Mouse (Mus musculus) kidney, postnatal 25 days (tissue): ENCODE measurements around the gene Defb26.

Experiments
- DNase-seq, 2 experiments: peaks; one replicate each; pipeline ENCODE4 v3.0.0; 2021; ENCODE audit warnings: mixed read lengths in 2 of 2

Gene Defb26

GRCm38 (mm10) chr2:152464570-152465150, 46.8 kb downstream of the Defb26 start, which contains the start of gene Defb23:
Gene Defb23 (minus strand): TSS chr2:152464620.
- no peak for DNase-seq

DNA sequence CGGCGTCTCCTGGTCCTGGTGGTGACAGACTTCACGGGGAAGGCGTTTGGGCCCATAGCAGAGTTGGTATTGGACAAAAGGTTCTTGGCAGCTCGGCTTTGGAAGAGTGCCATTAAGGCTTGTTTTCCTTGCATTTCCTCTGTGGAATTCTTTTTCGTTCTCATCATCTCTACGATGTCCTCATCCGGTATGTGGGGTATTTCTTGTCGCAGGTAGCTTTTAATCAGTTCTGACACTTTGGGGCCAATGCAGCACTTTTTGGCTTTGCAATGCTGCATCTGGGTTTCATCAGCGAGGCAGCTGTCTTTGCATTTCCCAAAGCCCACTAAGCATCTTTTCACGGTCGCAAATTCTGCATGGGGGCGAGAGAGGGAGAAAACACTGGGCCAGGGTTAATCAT, 52.3 kb downstream of the Defb26 start:
- no peak for DNase-seq
